Mouse (Mus musculus) MEL (cell line): ENCODE data around the gene Foxc2. TPM values are rescaled to one million over a fixed set of nuclear protein-coding genes. Genes with fewer than 3 reads are reported as not detected.

Experiments used
- DNase-seq: peaks from one replicate; pipeline ENCODE4 v3.0.0; 2011; ENCODE audit warnings: low read depth, low spot score
- H3K27ac ChIP-seq: 2 replicates; pipeline ENCODE4 v1.5.1; 2012; ENCODE audit warnings: low read depth, mild to moderate bottlenecking, control low read depth, low read length, moderate library complexity; ENCODE audit not compliant: control insufficient read depth
- H3K27me3 ChIP-seq, 2 experiments: fragments of 150-350 bp in 1 of 2; sonication (generic) in 1 of 2; 2 replicates each; pipeline ENCODE4 v1.6.1; 2012; ENCODE audit warnings: low read length in 2 of 2, mild to moderate bottlenecking in 2 of 2, improper control_type of control experiment in 1 of 2, moderate library complexity in 1 of 2; ENCODE audit not compliant: insufficient read depth in 2 of 2, control insufficient read depth in 1 of 2
- H3K36me3 ChIP-seq, 2 experiments: 2 replicates each; pipeline ENCODE4 v1.6.1; 2012 to 2014; ENCODE audit warnings: low read length in 2 of 2, improper control_type of control experiment in 1 of 2, inconsistent platforms in 1 of 2, mild to moderate bottlenecking in 1 of 2; ENCODE audit not compliant: insufficient read depth in 2 of 2, control insufficient read depth in 1 of 2
- H3K4me1 ChIP-seq, 2 experiments: fragments of 150-350 bp in 1 of 2; sonication (generic) in 1 of 2; 2 replicates each; pipeline ENCODE4 v1.6.1; 2012; ENCODE audit warnings: low read length in 2 of 2, improper control_type of control experiment in 1 of 2, mild to moderate bottlenecking in 1 of 2; ENCODE audit not compliant: insufficient read depth in 2 of 2, control insufficient read depth in 1 of 2
- H3K4me3 ChIP-seq, 2 experiments: fragments of 150-350 bp in 1 of 2; sonication (generic) in 1 of 2; 2 replicates each; pipeline ENCODE4 v1.5.1; 2012; ENCODE audit warnings: low read depth in 2 of 2, low read length in 2 of 2, mild to moderate bottlenecking in 2 of 2, moderate library complexity in 2 of 2, control low read depth in 1 of 2, improper control_type of control experiment in 1 of 2; ENCODE audit not compliant: control insufficient read depth in 1 of 2, insufficient read depth in 1 of 2
- H3K79me2 ChIP-seq: 2 replicates; pipeline ENCODE4 v1.6.1; 2012; ENCODE audit warnings: mild to moderate bottlenecking, low read length, moderate library complexity; ENCODE audit not compliant: control insufficient read depth, poor library complexity, insufficient read depth
- H3K9ac ChIP-seq: 2 replicates; pipeline ENCODE4 v1.6.1; 2012; ENCODE audit warnings: low read depth, mild to moderate bottlenecking, control low read depth, low read length, moderate library complexity; ENCODE audit not compliant: control insufficient read depth, poor library complexity, severe bottlenecking
- H3K9me3 ChIP-seq: fragments of 150-350 bp; sonication (generic); replicated peaks from 2 replicates; pipeline ENCODE4 v1.6.1; 2012; ENCODE audit warnings: mild to moderate bottlenecking, low read length, improper control_type of control experiment, moderate library complexity; ENCODE audit not compliant: insufficient read depth
- CHD1 ChIP-seq: IDR thresholded peaks from 2 replicates; pipeline ENCODE4 v1.6.1; 2012; ENCODE audit warnings: low read depth, mild to moderate bottlenecking, inconsistent platforms, low read length, improper control_type of control experiment
- E2F4 ChIP-seq: IDR thresholded peaks from 2 replicates; pipeline ENCODE4 v1.6.1; 2011; ENCODE audit warnings: low read depth, low read length, improper control_type of control experiment, borderline replicate concordance
- ELF1 ChIP-seq: IDR thresholded peaks from 2 replicates; pipeline ENCODE4 v1.6.1; 2014; ENCODE audit warnings: low read depth, mild to moderate bottlenecking, inconsistent platforms, low read length, improper control_type of control experiment, moderate library complexity
- EP300 ChIP-seq, 2 experiments: IDR thresholded peaks; 2 replicates each; pipeline ENCODE4 v1.6.1; 2011; ENCODE audit warnings: improper control_type of control experiment in 2 of 2, low read length in 2 of 2, low read depth in 1 of 2, mild to moderate bottlenecking in 1 of 2
- ETS1 ChIP-seq: IDR thresholded peaks from 2 replicates; pipeline ENCODE4 v1.6.1; 2012; ENCODE audit warnings: low read depth, mild to moderate bottlenecking, inconsistent platforms, low read length, improper control_type of control experiment, moderate library complexity
- GATA1 ChIP-seq: IDR thresholded peaks from 2 replicates; pipeline ENCODE4 v1.6.1; 2011; ENCODE audit warnings: low read depth, low read length, improper control_type of control experiment
- HCFC1 ChIP-seq: IDR thresholded peaks from 2 replicates; pipeline ENCODE4 v1.6.1; 2012; ENCODE audit warnings: low read depth, mild to moderate bottlenecking, inconsistent platforms, low read length, improper control_type of control experiment, moderate library complexity
- MEF2A ChIP-seq: IDR thresholded peaks from 2 replicates; pipeline ENCODE4 v1.6.1; 2014; ENCODE audit warnings: low read depth, mild to moderate bottlenecking, inconsistent platforms, low read length, improper control_type of control experiment; ENCODE audit not compliant: poor library complexity, insufficient replicate concordance, severe bottlenecking; ENCODE audit errors: extremely low read depth
- MYB ChIP-seq: IDR thresholded peaks from 2 replicates; pipeline ENCODE4 v1.6.1; 2011; ENCODE audit warnings: mild to moderate bottlenecking, low read depth, low read length, improper control_type of control experiment
- NELFE ChIP-seq: IDR thresholded peaks from 2 replicates; pipeline ENCODE4 v1.6.1; 2011; ENCODE audit warnings: low read depth, low read length, improper control_type of control experiment
- NRF1 ChIP-seq: IDR thresholded peaks from 2 replicates; pipeline ENCODE4 v1.6.1; 2014; ENCODE audit warnings: low read depth, mild to moderate bottlenecking, inconsistent platforms, low read length, improper control_type of control experiment, moderate library complexity; ENCODE audit not compliant: poor library complexity, insufficient read depth, severe bottlenecking
- POLR2AphosphoS2 ChIP-seq: IDR thresholded peaks from 2 replicates; pipeline ENCODE4 v1.6.1; 2011; ENCODE audit warnings: low read length, improper control_type of control experiment
- POLR2AphosphoS5 ChIP-seq: IDR thresholded peaks from 2 replicates; pipeline ENCODE4 v1.6.1; 2012; ENCODE audit warnings: low read depth, borderline replicate concordance, mild to moderate bottlenecking, inconsistent platforms, low read length, moderate library complexity, mixed read lengths
- RCOR1 ChIP-seq: IDR thresholded peaks from 2 replicates; pipeline ENCODE4 v1.6.1; 2012; ENCODE audit warnings: low read depth, mild to moderate bottlenecking, inconsistent platforms, low read length, improper control_type of control experiment
- SMC3 ChIP-seq: IDR thresholded peaks from 2 replicates; pipeline ENCODE4 v1.6.1; 2011; ENCODE audit warnings: low read depth, low read length, improper control_type of control experiment
- TAL1 ChIP-seq: IDR thresholded peaks from 2 replicates; pipeline ENCODE4 v1.6.1; 2012; ENCODE audit warnings: mild to moderate bottlenecking, inconsistent platforms, low read length, moderate library complexity, mixed read lengths
- TCF12 ChIP-seq: IDR thresholded peaks from 2 replicates; pipeline ENCODE4 v1.6.1; 2014; ENCODE audit warnings: low read depth, mild to moderate bottlenecking, inconsistent platforms, low read length, improper control_type of control experiment, moderate library complexity
- UBTF ChIP-seq: IDR thresholded peaks from 2 replicates; pipeline ENCODE4 v1.6.1; 2012; ENCODE audit warnings: low read depth, mild to moderate bottlenecking, inconsistent platforms, low read length, improper control_type of control experiment, moderate library complexity, borderline replicate concordance; ENCODE audit not compliant: insufficient read depth
- ZKSCAN1 ChIP-seq: IDR thresholded peaks from 2 replicates; pipeline ENCODE4 v1.6.1; 2012; ENCODE audit warnings: low read depth, mild to moderate bottlenecking, inconsistent platforms, low read length, improper control_type of control experiment, moderate library complexity
- ZNF384 ChIP-seq: IDR thresholded peaks from 2 replicates; pipeline ENCODE4 v1.6.1; 2012; ENCODE audit warnings: low read depth, mild to moderate bottlenecking, inconsistent platforms, low read length, improper control_type of control experiment
- polyA plus RNA-seq, 2 experiments: library from polyadenylated mRNA; stranded (reverse) in 1 of 2; unstranded in 1 of 2; fragments of >175 nt in 1 of 2; fragments of >200 nt in 1 of 2; gene quantifications; 2 replicates each; pipeline versions ENCODE4 v1.2.1 to v1.2.4; 2012; ENCODE audit warnings: low replicate concordance in 2 of 2, low read depth in 1 of 2; ENCODE audit not compliant: insufficient read length in 2 of 2, insufficient read depth in 1 of 2, missing spikeins in 1 of 2
- total RNA-seq: library from RNA; depleted of rRNA; stranded (reverse); fragments of 300-350 nt; gene quantifications from 2 replicates; pipeline ENCODE4 v1.2.3, GENCODE M21; 2012

The Foxc2 gene
- total and polyA plus RNA-seq, 3 experiments, result 13.6 to 15.4 TPM; not detected in 1

DNA sequence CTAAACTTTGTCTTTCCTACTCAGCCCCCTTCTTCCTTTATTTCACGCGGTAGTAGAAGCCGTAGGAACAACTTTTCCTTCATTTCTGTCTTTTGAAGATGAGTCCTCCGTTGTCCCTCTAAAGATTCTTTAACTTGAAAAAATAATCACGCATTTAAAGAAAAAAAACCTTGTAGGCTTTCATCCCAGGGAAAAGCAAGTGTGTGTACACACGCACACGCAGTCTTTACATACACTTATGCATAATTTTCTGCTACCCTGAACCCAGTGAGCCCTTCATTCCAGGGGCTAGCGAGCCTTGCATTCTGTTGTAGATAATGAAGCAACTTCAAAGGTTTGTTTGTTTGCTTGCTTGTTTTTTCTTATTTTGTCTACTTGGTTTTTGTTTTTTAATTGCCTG, 27.7 kb upstream of the Foxc2 start:
- Histone ChIP-seq H3K79me2 (no peaks in the 10 kb centered on the region), H3K4me3 (no peak overlapping the region), H3K9me3 (no peaks in the 10 kb centered on the region), H3K9ac (no peak overlapping the region), H3K27ac (no peak overlapping the region), H3K36me3 (no peaks in the 10 kb centered on the region), H3K27me3 (no peaks in the 10 kb centered on the region), H3K4me1 (no peaks in the 10 kb centered on the region)
- TF ChIP-seq TCF12 (no peak), E2F4 (no peak), SMC3 (no peak), ZNF384 (no peak), EP300 (IDR thresholded peaks at IDR 0.05; ENCODE audit: low read depth in 1 of 2, low read length in 2 of 2) (no peak), CHD1 (no peak), NRF1 (no peak), NELFE (no peak), ZKSCAN1 (no peak), GATA1 (no peak), MEF2A (no peak), HCFC1 (no peak), MYB (no peak), UBTF (no peak)
- no peak for DNase-seq

DNA sequence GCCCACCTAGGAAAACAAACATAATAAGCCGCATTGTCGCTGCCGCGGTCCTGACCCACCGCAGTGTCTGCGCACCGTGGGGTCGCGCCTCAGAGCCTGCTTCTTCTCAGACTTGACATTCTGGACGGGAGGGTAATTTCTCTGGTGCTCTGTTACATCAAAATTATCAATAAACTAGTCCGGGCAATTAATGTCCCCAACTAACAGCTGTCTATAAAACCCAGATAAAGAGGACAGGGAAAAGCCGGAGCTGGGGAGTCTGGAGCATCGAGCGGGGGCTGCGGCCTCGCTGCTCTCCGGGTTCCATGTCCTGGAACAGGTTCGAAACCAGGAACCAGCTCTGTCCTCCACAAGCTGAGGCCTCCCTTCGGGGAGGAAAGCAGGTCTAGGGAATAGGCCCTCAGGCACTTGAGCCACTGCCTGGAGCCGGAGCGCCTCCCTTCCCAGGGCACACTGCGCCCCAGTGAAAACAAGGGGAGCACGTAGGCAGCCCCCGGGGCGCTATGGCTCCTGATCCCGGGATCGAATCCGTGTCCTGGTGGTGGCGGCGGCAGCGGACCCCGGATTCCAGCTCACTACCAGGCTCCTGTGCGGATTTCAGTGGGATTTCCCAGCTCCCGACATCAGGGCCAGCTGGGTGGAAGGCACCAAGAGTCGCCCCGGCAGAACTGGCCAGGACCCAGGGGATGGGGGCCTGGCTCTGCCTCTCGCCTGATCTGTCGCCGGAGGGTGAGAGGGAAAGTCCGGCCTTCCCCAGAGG, 26.9 kb upstream of the Foxc2 start:
- H3K27ac ChIP-seq, result no peak overlapping the region
- H3K36me3 ChIP-seq, result no peaks in the 10 kb centered on the region
- H3K9me3 ChIP-seq, result no peaks in the 10 kb centered on the region
- no peaks in the 10 kb centered on the region for H3K4me1 ChIP-seq
- TF ChIP-seq POLR2AphosphoS5 (no peak), CHD1 (no peak), TAL1 (no peak), POLR2AphosphoS2 (no peak), ETS1 (no peak), ELF1 (no peak), RCOR1 (no peak)
- no peaks in the 10 kb centered on the region for H3K79me2 ChIP-seq
- DNase-seq, result no peak
- H3K27me3 ChIP-seq, result no peaks in the 10 kb centered on the region
- no peak overlapping the region for H3K4me3 ChIP-seq
- no peak overlapping the region for H3K9ac ChIP-seq
